Mouse (Mus musculus) ovary, postnatal 14 days (tissue): ENCODE results near the gene Sgms1.

Experiments used
- DNase-seq: peaks from one replicate; pipeline ENCODE4 v3.0.0; 2022; ENCODE audit warnings: low spot score

Sgms1 gene

DNA sequence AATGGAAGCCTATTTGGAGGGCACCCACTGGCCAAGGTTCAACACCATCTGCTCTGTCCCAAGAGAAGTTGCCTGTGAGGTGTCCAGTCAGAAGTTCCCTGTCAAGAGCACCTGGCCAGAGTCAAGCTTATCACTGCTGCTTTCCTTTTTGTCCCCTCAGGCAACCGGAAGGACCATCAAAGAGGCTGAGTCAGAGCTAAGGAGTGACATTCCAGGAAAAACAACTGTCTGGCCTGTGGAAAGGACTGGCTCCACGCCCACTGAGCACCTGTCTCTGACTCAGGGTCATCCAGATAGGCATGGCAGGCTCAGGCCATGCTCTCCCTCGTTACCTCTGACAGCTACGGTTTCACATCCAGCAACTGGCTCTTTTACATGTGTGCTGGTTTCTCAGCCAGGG lies 147.4 kb downstream of the Sgms1 start:
- DNase-seq: no peak

DNA sequence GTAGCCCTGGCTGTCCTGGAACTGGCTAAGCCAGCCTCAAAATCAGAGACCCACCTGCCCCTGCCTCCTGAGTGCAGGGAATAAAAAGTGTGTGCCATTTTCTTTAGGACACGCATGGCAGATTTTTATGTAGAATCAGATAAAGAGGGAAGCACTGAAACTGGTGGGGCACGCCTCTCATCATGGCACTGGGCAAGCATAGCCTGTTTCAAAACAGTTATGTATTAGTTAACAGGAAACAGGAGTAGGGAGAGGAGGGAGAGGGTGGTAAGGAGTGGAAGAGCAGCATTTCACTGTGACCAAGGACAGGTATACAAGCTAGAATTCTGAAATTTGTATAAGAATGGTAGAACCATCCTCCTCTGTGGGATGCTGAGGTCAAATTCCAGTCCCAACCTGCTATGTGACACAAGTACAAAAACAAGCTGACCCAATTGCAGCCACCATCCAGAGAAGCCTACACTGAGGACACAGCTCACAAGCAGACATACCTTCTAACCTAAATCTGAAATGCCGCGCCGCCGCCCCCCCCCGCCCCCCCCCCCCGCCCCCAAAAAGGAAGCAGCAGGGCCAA lies 149.0 kb downstream of the Sgms1 start:
- no peak for DNase-seq

DNA sequence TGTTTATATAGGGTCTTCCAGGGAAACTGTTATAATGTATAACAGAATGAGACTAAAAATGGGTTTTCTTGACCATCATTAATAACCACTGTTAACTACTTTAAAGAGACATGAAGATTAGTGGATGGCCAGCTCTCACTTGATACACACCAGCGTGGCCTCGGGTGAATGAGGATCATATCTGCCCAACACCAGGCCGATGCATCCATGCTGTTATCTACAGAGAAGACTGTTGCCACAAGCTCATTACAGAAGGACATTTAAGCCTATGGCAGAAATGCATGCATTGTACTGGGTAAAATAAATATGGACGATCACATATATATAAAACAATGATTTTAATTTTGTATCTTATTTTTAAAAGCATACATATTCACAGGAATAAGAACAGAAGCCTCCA lies 149.6 kb downstream of the Sgms1 start:
- no peak for DNase-seq

DNA sequence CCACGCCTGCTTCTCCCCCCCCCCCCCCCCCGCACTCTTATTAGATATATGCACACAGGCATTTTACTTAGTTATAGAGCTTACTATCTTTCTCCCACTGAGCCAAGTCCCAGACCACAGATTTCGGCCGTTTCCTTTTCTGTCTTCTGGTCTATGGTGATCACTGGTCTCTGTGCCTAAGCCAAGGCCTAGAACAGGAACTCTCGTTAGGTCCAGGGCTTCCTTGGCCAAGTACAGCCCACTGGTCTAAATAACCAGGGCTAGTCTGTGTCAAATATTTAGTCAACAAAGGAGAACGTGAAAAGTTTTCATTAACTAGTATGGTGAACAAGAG lies 150.1 kb downstream of the Sgms1 start:
- no peak for DNase-seq

DNA sequence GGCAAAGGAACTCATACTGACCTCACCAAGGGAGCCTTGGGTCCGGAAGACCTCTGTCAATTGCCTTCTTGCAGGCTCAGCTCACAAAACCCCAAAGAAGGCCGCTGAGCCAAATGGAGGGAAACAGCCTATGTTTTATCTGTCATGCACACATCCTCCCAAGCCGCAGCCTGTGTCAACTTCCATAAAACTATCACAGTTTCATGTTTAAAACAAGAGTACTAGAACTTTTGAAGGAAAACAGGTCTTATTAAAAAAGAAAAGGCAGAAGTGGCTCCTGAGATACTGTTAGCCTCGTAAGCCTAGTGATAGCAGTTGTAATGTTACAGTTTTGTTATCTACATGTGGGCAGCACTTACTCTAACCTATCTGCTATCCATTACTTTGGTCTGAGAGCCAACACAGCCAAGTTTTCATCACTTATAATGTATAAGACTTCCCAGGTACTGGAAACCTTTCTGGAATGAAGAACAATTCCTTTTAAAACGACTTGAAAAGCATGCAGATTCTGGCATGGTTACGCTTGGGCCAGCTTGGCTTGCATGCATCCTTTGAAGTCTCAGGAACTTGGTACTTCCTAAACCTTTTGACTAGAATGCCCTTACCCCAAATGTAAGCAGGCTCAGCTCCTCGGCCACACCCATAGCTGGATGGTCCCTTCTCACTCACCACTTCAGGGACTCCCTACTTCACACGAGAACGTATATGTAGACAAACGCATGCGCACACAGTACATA lies 150.6 kb downstream of the Sgms1 start:
- DNase-seq: no peak

DNA sequence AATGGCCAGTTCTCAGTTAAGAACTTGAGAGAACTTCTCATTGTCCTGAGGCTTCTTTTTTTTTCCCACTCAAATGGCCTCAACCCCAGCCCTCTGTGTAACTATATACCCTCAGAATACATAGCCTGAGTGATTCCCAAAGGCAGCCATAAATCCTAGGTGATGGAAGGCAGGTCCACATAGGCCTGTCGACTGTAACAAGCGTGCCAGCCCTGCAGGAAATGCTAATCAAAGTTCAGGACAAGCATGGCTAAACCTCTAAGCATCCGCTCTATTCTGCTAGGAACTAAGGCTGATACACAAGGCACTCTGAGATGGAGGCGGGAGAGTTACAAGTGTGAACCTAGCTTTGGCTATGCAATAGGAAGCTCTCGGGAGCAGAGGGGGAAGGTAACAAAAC lies 151.8 kb downstream of the Sgms1 start:
- DNase-seq: no peak

DNA sequence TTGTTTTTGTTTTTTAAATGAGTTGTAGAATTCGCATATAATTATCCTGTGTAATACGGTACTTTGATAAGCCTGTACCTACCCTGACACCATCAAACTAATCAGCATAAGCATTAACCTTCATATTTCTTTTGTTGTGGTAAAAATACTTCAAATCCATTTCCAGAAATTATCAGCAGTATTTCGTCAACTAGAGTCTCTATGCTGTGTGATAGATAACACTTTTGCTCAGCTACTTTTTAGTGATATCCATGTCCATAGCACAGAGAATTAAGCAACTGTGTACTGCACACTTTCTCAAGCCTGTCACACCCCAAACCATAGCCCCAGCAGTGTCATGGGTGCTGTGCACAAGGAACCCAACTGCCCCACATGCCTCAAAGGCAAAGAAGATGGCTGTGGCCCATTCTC lies 152.3 kb downstream of the Sgms1 start:
- DNase-seq: no peak

DNA sequence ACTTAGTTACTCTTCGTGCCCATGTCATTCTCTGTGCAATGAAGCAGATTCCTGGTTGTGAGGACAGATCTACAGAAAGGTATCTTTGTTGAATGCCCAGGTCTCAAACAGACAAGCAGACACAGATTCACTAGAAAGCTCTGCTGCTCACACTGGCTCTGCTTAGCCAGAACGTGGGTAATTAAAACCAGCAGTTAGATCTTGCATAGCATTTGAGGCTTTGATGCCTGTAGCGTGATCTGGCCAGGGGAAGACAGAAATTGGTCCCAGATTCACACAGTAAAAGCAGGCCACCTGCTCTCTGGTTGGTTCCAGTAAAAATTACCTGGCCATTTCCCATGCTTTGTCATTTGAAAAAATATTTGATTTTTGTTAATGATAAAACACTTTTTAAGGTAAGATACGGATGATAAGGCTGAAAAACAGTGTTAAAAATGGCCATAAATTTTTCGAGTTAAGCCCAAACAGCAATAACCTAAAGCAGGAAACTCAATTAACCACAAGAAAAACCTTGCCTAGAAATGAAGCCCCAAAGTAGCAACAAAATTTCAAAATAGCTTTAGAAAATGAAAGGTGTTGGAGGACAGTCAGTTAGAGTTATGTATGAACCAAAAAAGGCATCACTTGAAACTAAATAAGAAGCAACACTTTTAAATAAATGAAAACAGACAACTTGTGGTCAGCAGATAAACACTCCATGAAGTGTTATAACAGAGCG lies 154.6 kb downstream of the Sgms1 start:
- no peak for DNase-seq

DNA sequence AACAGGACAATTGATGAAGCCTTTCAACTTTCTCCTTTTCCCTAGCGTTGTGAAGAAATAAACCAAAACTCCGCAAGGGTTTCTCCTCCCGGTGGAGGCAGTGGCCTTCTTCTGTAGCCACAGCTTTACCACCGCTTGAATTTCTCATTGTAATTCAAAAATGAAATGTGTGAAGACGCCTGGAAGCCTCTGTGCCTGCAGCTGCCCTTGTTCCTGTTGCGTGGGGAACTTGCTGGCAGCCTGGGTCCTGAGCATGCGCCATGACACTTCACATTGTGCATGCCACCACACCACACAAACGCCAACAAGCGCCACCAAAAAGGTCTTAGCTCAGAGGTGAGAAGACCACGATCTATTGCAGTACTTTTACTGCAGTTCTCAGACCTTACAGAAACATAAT lies 158.2 kb downstream of the Sgms1 start:
- no peak for DNase-seq

DNA sequence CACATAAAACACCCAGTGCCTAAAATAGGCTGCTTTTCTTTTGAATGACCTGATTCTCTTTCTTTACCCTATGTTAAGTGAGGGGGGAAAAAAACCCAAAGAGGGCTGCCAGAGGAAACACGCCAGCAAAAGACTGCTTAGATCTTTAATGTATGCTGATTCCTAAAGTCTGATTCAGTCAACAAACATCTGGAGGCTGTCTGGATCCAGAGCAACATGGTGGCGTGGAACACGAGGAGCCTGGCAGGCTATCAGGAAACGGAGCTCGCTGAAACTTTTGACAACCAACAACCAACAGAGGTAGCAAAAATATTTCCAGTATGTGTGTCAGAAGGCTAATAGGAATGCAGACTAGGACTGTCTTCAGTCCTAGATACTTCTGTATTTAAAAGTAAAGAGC lies 158.7 kb downstream of the Sgms1 start:
- no peak for DNase-seq

DNA sequence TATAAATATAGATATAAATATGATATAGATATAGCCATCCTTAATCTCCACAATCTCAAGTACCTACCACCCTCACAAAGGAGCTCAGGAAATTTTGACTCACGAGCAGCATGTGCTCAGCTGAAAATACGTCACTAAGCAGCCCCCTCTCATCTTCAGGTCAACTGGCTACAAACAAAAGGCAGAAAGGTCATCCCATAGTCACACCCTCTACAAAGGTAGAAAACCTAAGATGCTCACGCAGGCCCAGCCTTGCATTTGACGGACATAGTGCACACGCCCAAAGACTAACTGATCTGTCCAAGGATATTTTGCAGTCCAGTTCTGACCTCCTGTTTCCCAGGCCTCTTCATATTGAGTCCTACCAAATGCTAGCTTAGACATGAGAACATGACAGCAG lies 159.2 kb downstream of the Sgms1 start:
- DNase-seq: no peak

DNA sequence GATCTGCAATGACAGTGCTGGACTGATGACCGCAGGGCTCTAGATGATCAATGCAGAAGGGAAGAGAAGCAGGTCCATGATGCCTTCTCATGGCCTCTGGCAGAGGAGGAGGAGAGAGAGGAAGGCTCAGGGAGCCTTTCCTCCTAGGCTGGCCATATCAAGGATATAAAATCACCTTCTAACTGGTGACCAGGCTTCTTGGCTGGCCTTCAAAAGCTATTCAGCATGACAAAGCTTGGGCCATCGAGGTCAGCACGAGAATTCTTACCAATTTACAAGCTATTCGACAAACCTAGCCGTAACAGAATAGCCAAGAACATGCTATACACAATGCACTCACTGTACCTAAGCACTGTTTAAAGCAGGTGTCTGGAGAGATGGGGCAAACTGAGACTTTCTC lies 159.7 kb downstream of the Sgms1 start:
- DNase-seq: no peak

DNA sequence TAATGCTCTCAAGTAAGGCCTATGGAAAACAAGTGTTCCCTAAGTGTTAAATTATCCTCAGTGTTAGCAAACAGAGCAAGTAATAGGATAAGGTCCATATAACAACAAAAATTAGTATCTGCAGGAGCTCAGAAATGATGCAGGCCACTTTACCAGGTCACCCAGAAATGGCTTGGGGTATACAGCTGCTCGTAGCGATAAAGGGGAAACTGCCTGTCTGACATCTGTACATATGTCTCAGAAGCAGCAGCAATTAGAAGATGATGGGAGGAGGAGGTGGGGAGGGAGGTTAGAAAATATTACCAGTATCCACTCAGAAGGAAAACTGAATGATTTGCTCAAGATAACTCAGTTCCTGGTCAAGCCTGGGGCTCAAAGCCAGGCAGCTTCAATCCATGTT lies 162.3 kb downstream of the Sgms1 start:
- no peak for DNase-seq

DNA sequence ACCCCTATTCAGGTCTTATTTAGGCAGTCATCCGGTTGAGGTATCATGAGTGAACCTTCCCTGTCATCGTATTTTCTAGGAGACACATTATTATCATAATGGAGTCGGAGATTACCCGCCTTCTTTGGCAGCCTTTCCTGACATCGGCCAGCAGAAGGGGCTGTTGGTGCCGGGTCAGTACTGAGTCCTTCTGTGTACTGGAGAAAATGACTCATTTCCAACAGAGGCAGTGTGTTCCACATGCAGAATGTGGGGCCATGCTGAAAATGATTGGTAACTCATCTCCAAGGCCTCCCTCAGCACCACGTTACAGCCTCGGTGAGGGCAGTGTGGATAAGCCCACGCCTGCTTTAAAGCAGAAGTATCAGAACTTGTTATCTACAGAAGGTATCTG lies 164.4 kb downstream of the Sgms1 start:
- DNase-seq: no peak

DNA sequence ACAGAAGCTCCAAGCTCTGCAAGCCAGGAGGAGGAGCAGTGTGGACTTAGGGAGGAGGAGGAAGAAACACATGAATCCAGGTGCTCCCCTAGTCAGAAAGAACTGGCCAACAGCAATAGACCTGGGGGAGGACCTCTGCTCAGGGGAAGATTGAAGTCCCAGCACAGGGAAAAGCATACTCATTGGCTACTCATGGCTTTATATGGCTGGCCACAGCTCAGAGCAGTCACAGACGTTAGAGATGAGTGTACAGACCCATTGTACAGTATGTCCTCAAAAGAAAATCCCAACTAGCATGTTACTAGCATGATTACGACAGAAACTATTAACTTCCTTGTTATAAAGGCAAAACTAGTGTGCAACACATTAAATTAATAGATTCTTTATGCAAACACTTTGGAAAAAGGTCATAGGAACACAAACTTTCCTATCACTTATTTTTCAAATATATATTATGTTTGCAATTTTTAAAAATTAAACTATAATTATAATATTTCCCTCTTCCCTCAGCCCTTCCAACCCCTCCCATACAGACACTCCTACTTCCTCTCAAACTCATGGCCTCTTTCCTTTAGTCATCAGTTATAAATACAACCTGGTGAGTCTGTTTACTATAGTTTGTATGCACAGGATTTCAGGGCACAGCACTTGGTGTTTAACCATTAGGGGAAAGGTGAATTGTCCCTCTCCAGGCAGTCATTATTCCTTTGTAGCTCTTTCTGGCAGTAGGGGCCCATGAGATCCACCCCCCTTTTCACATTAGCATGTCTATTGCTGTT lies 165.0 kb downstream of the Sgms1 start:
- DNase-seq: no peak

DNA sequence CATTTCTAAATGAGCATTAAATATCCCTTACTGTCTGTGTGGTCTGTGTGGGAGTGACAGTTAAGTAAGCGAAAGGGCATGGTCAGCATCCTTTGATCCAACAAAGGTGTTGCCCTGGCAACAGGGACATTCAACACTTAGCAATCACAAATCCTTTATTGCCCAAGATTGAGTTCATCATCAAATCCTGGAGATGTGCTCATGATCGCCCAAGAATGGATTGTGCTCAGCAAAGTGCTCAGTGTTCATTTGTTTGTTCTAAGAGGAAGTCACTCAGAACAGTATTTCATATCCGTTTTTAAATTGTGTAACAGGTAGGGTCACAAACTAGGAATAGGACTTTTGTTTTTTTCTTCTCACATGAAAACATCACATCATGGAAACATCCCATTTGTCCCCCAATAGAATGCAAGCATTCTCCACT lies 165.8 kb downstream of the Sgms1 start:
- DNase-seq: no peak

DNA sequence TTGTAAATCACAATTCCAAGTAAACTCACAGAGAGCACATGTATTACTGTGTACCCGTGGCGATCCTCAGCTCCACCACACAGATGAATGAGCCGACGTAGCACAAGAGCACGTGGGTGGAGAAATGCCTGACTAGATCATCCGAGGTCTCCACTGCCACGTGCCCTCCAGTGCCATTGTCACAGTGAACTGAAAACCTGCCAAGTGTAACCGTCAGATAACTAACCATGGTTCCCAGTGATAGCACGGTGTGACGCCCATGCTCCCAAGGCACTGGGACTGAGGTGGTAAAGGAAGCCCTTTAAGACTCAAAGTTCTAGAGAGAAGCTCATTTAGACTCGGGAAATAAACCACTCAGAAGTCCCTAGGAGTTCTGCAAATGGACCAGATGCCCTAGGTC lies 167.4 kb downstream of the Sgms1 start:
- DNase-seq: no peak

DNA sequence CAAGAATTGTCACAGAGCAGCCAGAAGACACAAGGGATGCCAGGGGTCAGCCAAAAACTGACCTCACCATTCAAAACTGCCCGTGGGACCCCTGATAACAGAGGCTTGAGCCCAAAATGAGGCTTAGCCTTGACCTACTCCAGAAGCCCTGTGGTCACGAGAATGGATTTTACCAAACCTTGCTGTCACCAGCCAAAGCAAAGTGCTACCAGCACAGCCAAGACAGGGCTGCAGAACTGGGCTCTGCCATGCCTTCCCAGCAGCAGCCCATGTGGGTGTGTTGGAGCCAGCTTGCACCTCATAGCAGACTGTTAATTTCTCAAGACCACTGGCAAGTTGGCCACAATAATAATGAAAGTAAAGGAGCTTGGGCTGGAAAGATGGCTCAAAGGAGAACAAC lies 168.5 kb downstream of the Sgms1 start:
- DNase-seq: no peak

DNA sequence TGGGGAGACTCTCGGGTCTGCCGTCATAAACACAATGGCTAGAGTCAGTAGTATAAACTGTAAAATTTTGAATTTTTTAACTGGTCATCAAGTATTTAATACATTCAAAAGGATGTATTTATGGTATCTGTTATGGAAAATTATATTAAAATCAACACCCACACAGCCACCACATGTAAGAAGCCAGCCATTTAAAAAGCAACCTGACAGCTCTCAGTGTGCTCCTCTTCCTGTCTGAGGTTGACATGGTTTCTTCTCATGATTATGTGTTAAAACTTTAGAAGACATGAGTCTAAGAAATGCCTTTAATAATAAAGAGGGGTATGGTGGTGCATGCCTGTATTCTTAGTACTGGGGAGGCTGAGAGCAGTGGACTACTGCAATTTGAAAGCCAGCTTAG lies 172.8 kb downstream of the Sgms1 start:
- DNase-seq: no peak

DNA sequence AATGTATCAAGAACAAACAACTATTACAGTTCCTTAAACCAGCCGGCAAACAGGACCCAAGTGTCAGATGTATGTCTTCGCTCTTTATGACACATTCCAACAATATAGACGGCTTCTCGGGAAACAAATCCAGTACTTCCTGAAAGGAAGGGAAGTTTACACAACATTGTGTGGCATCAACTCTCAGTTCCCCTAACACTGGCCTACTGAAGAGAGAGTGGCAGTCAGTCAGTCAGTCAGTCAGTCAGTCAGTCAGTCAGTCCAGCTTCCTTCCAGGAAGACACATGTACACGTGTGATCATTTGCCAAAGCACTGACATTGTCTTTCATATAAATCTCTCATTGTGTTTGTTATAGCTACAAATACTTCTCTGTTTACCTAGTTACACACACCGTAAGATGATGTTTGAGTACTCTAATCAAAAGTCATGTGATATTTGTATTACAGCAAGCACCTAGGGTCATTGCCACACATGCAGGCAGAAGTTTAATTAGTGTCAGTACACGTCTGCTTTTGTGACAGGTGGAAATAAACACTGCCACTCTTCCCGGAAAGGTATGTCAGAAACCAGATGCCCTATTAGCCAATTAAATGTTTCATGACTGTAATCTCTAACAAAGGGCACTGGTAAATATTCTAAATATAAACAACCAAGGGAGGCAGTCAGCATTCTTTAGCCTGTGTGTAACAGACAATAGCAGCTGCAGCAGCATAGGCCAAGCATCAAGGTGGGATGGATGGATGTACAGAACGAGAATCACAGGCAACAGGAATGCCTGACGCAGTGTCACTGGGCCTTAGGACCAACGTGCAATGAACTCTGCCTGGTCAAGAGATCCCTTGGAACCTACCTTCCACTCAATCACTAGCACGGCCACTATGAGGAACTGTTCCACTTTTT lies 174.4 kb downstream of the Sgms1 start:
- no peak for DNase-seq

DNA sequence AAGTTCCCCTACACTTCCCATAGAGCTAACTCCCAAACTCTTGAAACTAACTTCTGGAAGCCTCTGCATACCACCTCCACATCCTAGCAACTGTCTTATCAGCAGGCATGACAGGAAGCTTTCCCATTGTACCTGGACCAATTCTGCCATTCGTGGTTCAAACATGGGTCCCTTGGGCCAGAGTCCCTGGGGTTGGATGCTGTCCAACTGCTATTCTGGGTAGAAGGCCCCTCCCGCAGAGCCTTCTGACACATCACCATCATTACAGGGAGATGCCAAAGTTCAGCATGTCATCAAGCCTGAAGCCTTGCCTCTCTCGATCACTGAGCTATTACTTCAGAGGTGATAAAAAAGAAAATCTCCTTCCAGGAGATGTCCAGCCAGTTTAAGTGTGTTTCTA lies 175.9 kb downstream of the Sgms1 start:
- DNase-seq: no peak

DNA sequence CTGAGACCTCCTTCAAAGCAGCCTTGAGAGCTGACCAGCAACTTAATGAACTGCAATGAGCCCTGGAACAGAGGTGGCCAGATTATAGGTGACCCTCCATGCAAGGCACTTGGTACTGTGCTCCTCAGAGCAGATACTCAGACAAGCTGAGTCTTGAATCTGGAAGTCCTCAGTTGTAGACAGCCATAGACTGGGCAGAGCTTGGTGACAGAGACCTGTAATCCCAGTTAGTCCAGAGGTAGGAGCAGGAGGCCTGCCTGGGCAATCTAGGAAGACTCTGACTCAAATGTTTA lies 178.3 kb downstream of the Sgms1 start:
- DNase-seq: no peak
